Mouse (Mus musculus) intestine, postnatal 0 days (tissue): ENCODE data around the gene Hs2st1. TPM values are rescaled to one million over a fixed set of nuclear protein-coding genes. Genes with fewer than 3 reads are reported as not detected.

Experiments used
- ATAC-seq: fragments of 200-750 bp; cut with Nextera tagmentation; 2 replicates; pipeline ENCODE4 v1.8.0; 2017; ENCODE audit warnings: mild to moderate bottlenecking, moderate TSS enrichment, moderate library complexity
- H3K27ac ChIP-seq: fragments of 300-500 bp; sonication (generic); 2 replicates; pipeline ENCODE4 v1.5.1; 2014; ENCODE audit warnings: mild to moderate bottlenecking, low read depth, low read length, moderate library complexity
- H3K27me3 ChIP-seq: fragments of 300-500 bp; sonication (generic); replicated peaks from 2 replicates; pipeline ENCODE4 v1.6.1; 2014; ENCODE audit warnings: low read length, mixed read lengths; ENCODE audit not compliant: control insufficient read depth, insufficient read depth
- H3K36me3 ChIP-seq: fragments of 300-500 bp; sonication (generic); 2 replicates; pipeline ENCODE4 v1.6.1; 2014; ENCODE audit warnings: mild to moderate bottlenecking, moderate library complexity; ENCODE audit not compliant: control insufficient read depth, insufficient read depth
- H3K4me1 ChIP-seq: fragments of 300-500 bp; sonication (generic); replicated peaks from 2 replicates; pipeline ENCODE4 v1.6.1; 2014; ENCODE audit warnings: antibody characterized with exemption, low read length, mixed read lengths; ENCODE audit not compliant: control insufficient read depth, insufficient read depth
- H3K4me2 ChIP-seq: fragments of 300-500 bp; sonication (generic); replicated peaks from 2 replicates; pipeline ENCODE4 v1.6.1; 2014; ENCODE audit warnings: low read depth, mild to moderate bottlenecking, moderate library complexity
- H3K4me3 ChIP-seq: fragments of 300-500 bp; sonication (generic); 2 replicates; pipeline ENCODE4 v1.5.1; 2014; ENCODE audit warnings: low read depth, low read length
- H3K9ac ChIP-seq: fragments of 300-500 bp; sonication (generic); 2 replicates; pipeline ENCODE4 v1.6.1; 2014; ENCODE audit warnings: mild to moderate bottlenecking, low read depth, low read length
- H3K9me3 ChIP-seq: fragments of 300-500 bp; sonication (generic); 2 replicates; pipeline ENCODE4 v1.6.1; 2016; ENCODE audit warnings: mixed run types; ENCODE audit not compliant: control insufficient read depth
- CTCF ChIP-seq: sonication (generic); IDR thresholded peaks from 2 replicates; pipeline ENCODE4 v1.5.1; 2016; ENCODE audit warnings: low read depth, mild to moderate bottlenecking, control low read depth, antibody characterized with exemption, moderate library complexity
- WGBS: fragments of 180-500 bp; shearing (Covaris S2); extraction: QIAGEN DNeasy Blood & Tissue Kit; methylation state at CpG from one replicate; pipeline ENCODE4 v1.1.7; 2014; 5-methylcytosine and 5-hydroxymethylcytosine counted together
- polyA plus RNA-seq: library from polyadenylated mRNA; unstranded; fragments of >200 nt; fragmentation: Nextera tagmentation; extraction: Ambion mirVana; gene quantifications from 2 replicates; pipeline ENCODE4 v1.2.1, GENCODE M21; 2015

Gene Hs2st1
- polyA plus RNA-seq, 1 experiment from 2014 or later = 6.1 TPM

GRCm38 (mm10) chr3:144527918-144528317 is 42.1 kb downstream of the Hs2st1 start:
- ATAC-seq = no peak
- no peak overlapping the region for H3K4me3 ChIP-seq
- WGBS = 88% methylated on average over 7 of the region's 7 CpGs

GRCm38 (mm10) chr3:144519581-144520272 is 50.3 kb downstream of the Hs2st1 start:
- Histone ChIP-seq H3K36me3 (no peaks in the 10 kb centered on the region), H3K9ac (no peak overlapping the region), H3K4me2 (no peak overlapping the region), H3K27ac (no peak overlapping the region), H3K27me3 (no peaks in the 10 kb centered on the region), H3K4me1 (no peaks in the 10 kb centered on the region), H3K4me3 (no peak overlapping the region), H3K9me3 (no peaks in the 10 kb centered on the region)
- no peak for ATAC-seq
- 52% methylated on average over 10 of the region's 10 CpGs for WGBS
- TF ChIP-seq CTCF = no peak

More at GRCm38 (mm10) chr3:144527918-144528317, 42.1 kb downstream of the Hs2st1 start:
- H3K27ac ChIP-seq = no peak overlapping the region
- no peaks in the 10 kb centered on the region for H3K27me3 ChIP-seq
- no peak overlapping the region for H3K9ac ChIP-seq
- H3K9me3 ChIP-seq = no peaks in the 10 kb centered on the region
- H3K36me3 ChIP-seq = no peaks in the 10 kb centered on the region
- H3K4me1 ChIP-seq = no peaks in the 10 kb centered on the region
- H3K4me2 ChIP-seq = no peak overlapping the region
- TF ChIP-seq CTCF = no peak

- H3K4me2 ChIP-seq = no peak overlapping the region
- no peak overlapping the region for H3K27ac ChIP-seq
- no peaks in the 10 kb centered on the region for H3K27me3 ChIP-seq
- WGBS = 17% methylated on average over 5 of the region's 5 CpGs
- no peaks in the 10 kb centered on the region for H3K9me3 ChIP-seq
- H3K4me1 ChIP-seq = no peaks in the 10 kb centered on the region
- no peaks in the 10 kb centered on the region for H3K36me3 ChIP-seq
- ATAC-seq = no peak
- H3K9ac ChIP-seq = no peak overlapping the region
- no peak for TF ChIP-seq CTCF
- H3K4me3 ChIP-seq = no peak overlapping the region
Measured at GRCm38 (mm10) chr3:144518917-144519316, 51.1 kb downstream of the Hs2st1 start.

GRCm38 (mm10) chr3:144515286-144515685 is 54.7 kb downstream of the Hs2st1 start:
- Histone ChIP-seq H3K4me1 (no peaks in the 10 kb centered on the region; the same call in 1 of the 2 replicates), H3K4me2 (no peak overlapping the region), H3K4me3 (no peak overlapping the region), H3K36me3 (no peaks in the 10 kb centered on the region), H3K9me3 (no peaks in the 10 kb centered on the region), H3K9ac (no peak overlapping the region), H3K27me3 (no peaks in the 10 kb centered on the region), H3K27ac (no peak overlapping the region)
- WGBS = 77% methylated on average over 7 of the region's 7 CpGs
- no peak for TF ChIP-seq CTCF
- ATAC-seq = no peak

GRCm38 (mm10) chr3:144514122-144514505 is 55.9 kb downstream of the Hs2st1 start:
- 77% methylated on average over 10 of the region's 10 CpGs for WGBS
- Histone ChIP-seq H3K4me2 (no peak overlapping the region), H3K4me1 (no peaks in the 10 kb centered on the region; the same call in 1 of the 2 replicates), H3K9ac (no peak overlapping the region), H3K27me3 (no peaks in the 10 kb centered on the region), H3K9me3 (no peaks in the 10 kb centered on the region), H3K36me3 (no peaks in the 10 kb centered on the region), H3K27ac (no peak overlapping the region; the same call in 1 of the 2 replicates), H3K4me3 (no peak overlapping the region)
- TF ChIP-seq CTCF = no peak
- ATAC-seq = no peak

GRCm38 (mm10) chr3:144513169-144514121 is 56.5 kb downstream of the Hs2st1 start:
- WGBS = 49% methylated on average over 16 of the region's 16 CpGs
- ATAC-seq = peak; percentile 91
- Histone ChIP-seq H3K27ac (peak overlapping the region; percentile 23; the same call in 1 of the 2 replicates), H3K36me3 (no peaks in the 10 kb centered on the region), H3K9ac (no peak overlapping the region), H3K27me3 (no peaks in the 10 kb centered on the region), H3K9me3 (no peaks in the 10 kb centered on the region), H3K4me1 (no peaks in the 10 kb centered on the region; the same call in 1 of the 2 replicates), H3K4me3 (no peak overlapping the region), H3K4me2 (peak overlapping the region; percentile 44)
- TF ChIP-seq CTCF = no peak
